Mouse (Mus musculus): Measurements from ENCODE around the gene Rnf182. TPM values are rescaled to one million over a fixed set of nuclear protein-coding genes. Genes with fewer than 3 reads are reported as not detected.

Rnf182 gene
- polyA plus RNA-seq, 1 experiment from 2014 or later: 5.2 TPM

DNA sequence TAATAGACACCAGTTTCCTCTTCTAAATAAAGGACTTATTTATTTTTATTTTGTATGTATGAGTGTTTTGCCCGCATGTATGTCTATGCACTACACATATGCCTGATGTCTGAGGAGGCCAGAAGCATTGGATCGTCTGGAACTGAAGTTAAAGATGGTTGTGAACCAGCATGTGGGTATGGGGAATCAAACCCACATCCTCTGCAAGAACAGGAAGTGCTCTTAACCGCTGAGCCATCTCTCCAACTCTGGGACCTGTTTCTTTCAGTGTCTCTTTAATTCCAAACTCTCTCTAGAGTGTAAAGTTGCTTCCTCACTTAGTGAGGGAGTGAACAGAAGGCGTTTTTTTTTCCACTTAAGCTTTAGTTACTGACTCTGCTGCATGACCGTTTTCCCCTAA lies 12.4 kb downstream of the Rnf182 start:
- no peak for ATAC-seq (ENCODE audit: insufficient read depth, low FRiP score, low TSS enrichment)
- no peaks in the 10 kb centered on the region for H3K27me3 ChIP-seq (ENCODE audit: control insufficient read depth, insufficient read depth, low read length)
- no peaks in the 10 kb centered on the region for H3K36me3 ChIP-seq (ENCODE audit: control insufficient read depth, insufficient read depth, low read length)
- H3K9me3 ChIP-seq (ENCODE audit: control insufficient read depth, low read length): no peaks in the 10 kb centered on the region
- 81% methylated on average over 5 of the region's 5 CpGs for WGBS
- DNase-seq (ENCODE audit: low spot score): no peak
- H3K9ac ChIP-seq (ENCODE audit: low read length): no peak overlapping the region
- H3K4me3 ChIP-seq (ENCODE audit: low read depth, low read length): no peak overlapping the region
- H3K27ac ChIP-seq (ENCODE audit: low read depth, low read length): no peak overlapping the region
- H3K4me2 ChIP-seq (ENCODE audit: low read depth): no peak overlapping the region
- H3K4me1 ChIP-seq (ENCODE audit: control insufficient read depth, insufficient read depth, low read length): no peaks in the 10 kb centered on the region

DNA sequence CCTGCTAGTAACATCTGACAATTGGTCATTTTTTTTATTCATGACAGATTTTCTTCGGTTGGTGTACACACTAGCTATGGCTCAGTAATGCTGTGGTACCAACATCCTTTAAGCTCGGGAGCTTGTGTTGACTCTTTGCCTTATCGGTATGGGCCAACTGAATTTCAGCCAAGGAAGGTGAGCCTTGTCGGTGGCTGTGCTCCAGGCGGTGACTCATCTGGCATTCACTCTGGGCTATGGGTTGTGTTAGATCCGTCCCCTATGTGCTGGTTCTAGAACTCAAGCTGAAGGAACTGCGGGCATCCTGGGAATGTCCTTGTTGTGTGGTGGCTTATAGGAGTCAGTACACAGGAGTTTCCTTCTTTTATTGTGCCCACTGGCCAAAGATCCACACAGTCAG lies 14.3 kb downstream of the Rnf182 start:
- H3K27me3 ChIP-seq (ENCODE audit: control insufficient read depth, insufficient read depth, low read length): no peaks in the 10 kb centered on the region
- H3K4me2 ChIP-seq (ENCODE audit: low read depth): no peak overlapping the region
- H3K27ac ChIP-seq (ENCODE audit: low read depth, low read length): no peak overlapping the region
- no peak overlapping the region for H3K9ac ChIP-seq (ENCODE audit: low read length)
- H3K9me3 ChIP-seq (ENCODE audit: control insufficient read depth, low read length): no peaks in the 10 kb centered on the region
- no peaks in the 10 kb centered on the region for H3K4me1 ChIP-seq (ENCODE audit: control insufficient read depth, insufficient read depth, low read length)
- H3K4me3 ChIP-seq (ENCODE audit: low read depth, low read length): no peak overlapping the region
- WGBS: 93% methylated on average over 7 of the region's 7 CpGs
- DNase-seq (ENCODE audit: low spot score) (no peak), ATAC-seq (ENCODE audit: insufficient read depth, low FRiP score, low TSS enrichment) (no peak)
- no peaks in the 10 kb centered on the region for H3K36me3 ChIP-seq (ENCODE audit: control insufficient read depth, insufficient read depth, low read length)

DNA sequence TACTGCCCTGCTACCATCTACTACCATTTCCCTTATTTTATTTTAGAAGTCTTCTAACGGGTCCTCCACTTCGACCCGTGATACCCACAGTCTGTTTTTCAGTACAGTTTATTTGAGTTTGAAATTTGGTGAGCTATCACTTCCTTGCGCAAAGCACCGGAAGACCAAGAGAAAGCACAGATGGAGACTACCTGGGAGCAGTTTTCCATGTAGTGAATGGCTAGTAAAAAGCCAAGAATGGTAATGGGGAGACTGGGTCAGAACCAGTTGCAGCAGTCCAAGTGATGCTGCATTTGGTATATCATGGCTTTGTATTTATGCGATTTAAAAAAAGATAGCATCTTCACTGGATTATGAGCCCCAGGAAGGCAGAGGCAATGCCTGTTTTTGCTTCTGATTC lies 15.8 kb downstream of the Rnf182 start:
- DNase-seq (ENCODE audit: low spot score) (no peak), ATAC-seq (ENCODE audit: insufficient read depth, low FRiP score, low TSS enrichment) (no peak)
- Histone ChIP-seq H3K4me2 (ENCODE audit: low read depth) (no peak overlapping the region), H3K36me3 (ENCODE audit: control insufficient read depth, insufficient read depth, low read length) (no peaks in the 10 kb centered on the region), H3K4me3 (ENCODE audit: low read depth, low read length) (no peak overlapping the region), H3K9ac (ENCODE audit: low read length) (no peak overlapping the region), H3K4me1 (ENCODE audit: control insufficient read depth, insufficient read depth, low read length) (no peaks in the 10 kb centered on the region), H3K27me3 (ENCODE audit: control insufficient read depth, insufficient read depth, low read length) (no peaks in the 10 kb centered on the region), H3K27ac (ENCODE audit: low read depth, low read length) (no peak overlapping the region), H3K9me3 (ENCODE audit: control insufficient read depth, low read length) (no peaks in the 10 kb centered on the region)
- 96% methylated on average over 6 of the region's 6 CpGs for WGBS

DNA sequence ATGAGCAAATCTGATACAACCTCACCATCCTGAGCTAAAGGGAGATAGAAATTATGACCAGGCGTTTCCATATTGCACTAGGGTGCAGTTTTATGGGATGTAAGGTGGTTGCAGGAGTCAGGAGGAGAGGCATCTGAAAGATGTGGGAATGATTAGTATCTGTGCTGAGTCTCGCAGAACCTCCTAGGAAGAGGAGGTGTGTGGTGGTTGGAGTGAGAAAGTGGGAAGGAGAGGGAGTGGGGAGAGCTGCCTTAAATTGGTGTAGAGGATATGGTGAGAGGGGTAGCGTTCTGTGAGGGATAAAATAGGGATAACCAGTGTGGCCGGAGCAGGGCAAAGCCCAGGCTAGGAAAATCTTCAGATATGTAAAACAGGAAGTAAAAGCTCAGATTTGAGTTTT lies 17.5 kb downstream of the Rnf182 start:
- H3K9ac ChIP-seq (ENCODE audit: low read length): no peak overlapping the region
- ATAC-seq (ENCODE audit: insufficient read depth, low FRiP score, low TSS enrichment) (no peak), DNase-seq (ENCODE audit: low spot score) (no peak)
- H3K4me1 ChIP-seq (ENCODE audit: control insufficient read depth, insufficient read depth, low read length): no peaks in the 10 kb centered on the region
- H3K4me2 ChIP-seq (ENCODE audit: low read depth): no peak overlapping the region
- no peaks in the 10 kb centered on the region for H3K27me3 ChIP-seq (ENCODE audit: control insufficient read depth, insufficient read depth, low read length)
- no peak overlapping the region for H3K4me3 ChIP-seq (ENCODE audit: low read depth, low read length)
- WGBS: 87% methylated on average over 4 of the region's 4 CpGs
- no peaks in the 10 kb centered on the region for H3K9me3 ChIP-seq (ENCODE audit: control insufficient read depth, low read length)
- H3K27ac ChIP-seq (ENCODE audit: low read depth, low read length): no peak overlapping the region
- H3K36me3 ChIP-seq (ENCODE audit: control insufficient read depth, insufficient read depth, low read length): no peaks in the 10 kb centered on the region

DNA sequence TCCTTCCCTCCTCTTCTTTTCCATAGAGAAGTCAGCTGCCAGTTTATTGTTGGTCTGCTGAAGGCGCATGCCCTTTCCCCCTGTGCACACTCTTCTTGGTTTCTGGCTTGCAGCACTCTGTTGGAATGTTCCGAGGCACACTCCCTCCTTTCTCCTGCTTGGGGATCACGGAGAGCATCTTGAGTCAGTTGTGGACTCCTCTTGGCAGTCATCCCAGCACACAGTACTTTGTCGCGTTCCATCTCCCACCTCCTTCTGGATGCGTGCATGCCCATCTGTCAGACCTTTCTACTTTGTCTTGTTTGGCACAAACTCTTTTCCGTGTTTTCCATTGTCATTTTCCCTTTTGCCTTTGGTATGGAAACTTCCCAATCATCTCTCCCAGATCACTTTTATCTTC lies 22.2 kb downstream of the Rnf182 start:
- 89% methylated on average over 7 of the region's 7 CpGs for WGBS
- Histone ChIP-seq H3K4me3 (ENCODE audit: low read depth, low read length) (no peak overlapping the region), H3K4me1 (ENCODE audit: control insufficient read depth, insufficient read depth, low read length) (no peaks in the 10 kb centered on the region), H3K4me2 (ENCODE audit: low read depth) (no peak overlapping the region), H3K36me3 (ENCODE audit: control insufficient read depth, insufficient read depth, low read length) (no peaks in the 10 kb centered on the region), H3K27me3 (ENCODE audit: control insufficient read depth, insufficient read depth, low read length) (no peaks in the 10 kb centered on the region), H3K9ac (ENCODE audit: low read length) (no peak overlapping the region), H3K27ac (ENCODE audit: low read depth, low read length) (no peak overlapping the region), H3K9me3 (ENCODE audit: control insufficient read depth, low read length) (no peaks in the 10 kb centered on the region)
- no peak for DNase-seq (ENCODE audit: low spot score)
- ATAC-seq (ENCODE audit: insufficient read depth, low FRiP score, low TSS enrichment): no peak

DNA sequence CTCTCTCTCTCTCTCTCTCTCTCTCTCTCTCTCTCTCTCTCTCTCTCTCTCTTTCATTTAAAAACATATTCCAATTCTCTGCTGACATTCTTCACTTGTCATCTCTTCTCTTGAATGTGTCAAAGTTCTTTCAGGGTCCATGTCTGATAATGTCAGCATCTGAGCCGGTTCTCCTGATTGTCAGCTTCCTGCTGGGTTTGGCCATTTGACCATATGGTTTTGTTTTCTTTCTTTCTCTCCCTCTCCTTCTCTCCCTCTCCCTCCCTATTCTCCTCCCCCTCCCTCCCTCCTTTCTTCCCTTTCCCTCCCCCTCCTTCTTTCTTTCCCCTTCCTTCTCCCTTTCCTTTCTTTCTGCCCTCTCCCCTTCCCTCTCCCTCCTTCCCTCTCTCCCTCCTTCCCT lies 29.5 kb downstream of the Rnf182 start:
- H3K27me3 ChIP-seq (ENCODE audit: control insufficient read depth, insufficient read depth, low read length): no peaks in the 10 kb centered on the region
- H3K4me1 ChIP-seq (ENCODE audit: control insufficient read depth, insufficient read depth, low read length): peaks cover 3% of the 10 kb centered on the region; the same call in 1 of the 2 replicates
- no peak overlapping the region for H3K27ac ChIP-seq (ENCODE audit: low read depth, low read length)
- WGBS: 40% methylated on average over 1 of the region's 1 CpGs
- H3K4me2 ChIP-seq (ENCODE audit: low read depth): no peak overlapping the region
- H3K4me3 ChIP-seq (ENCODE audit: low read depth, low read length): no peak overlapping the region
- no peak for ATAC-seq (ENCODE audit: insufficient read depth, low FRiP score, low TSS enrichment)
- no peak overlapping the region for H3K9ac ChIP-seq (ENCODE audit: low read length)
- H3K36me3 ChIP-seq (ENCODE audit: control insufficient read depth, insufficient read depth, low read length): no peaks in the 10 kb centered on the region
- no peak for DNase-seq (ENCODE audit: low spot score)
- H3K9me3 ChIP-seq (ENCODE audit: control insufficient read depth, low read length): no peaks in the 10 kb centered on the region

DNA sequence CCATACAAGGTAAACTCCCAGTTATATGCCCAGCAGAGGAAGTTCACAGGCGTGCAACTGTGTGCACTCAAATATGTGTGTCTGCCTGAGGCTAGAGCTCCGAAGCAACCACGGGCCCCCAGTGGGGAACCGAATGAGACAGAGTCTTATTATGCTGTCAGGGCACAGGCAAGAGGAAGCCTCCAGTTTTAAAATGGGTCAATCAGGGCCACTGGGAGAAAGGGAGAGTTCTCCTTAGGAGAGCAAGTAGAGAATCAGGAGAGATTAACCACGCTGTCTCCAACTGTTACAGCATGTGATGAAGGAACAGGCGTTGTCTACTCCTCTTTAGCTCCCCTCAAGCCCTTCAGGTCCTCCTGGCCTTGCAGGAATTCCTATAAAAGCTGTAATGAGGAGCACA lies 33.0 kb downstream of the Rnf182 start:
- H3K9ac ChIP-seq (ENCODE audit: low read length): no peak overlapping the region
- no peak overlapping the region for H3K4me2 ChIP-seq (ENCODE audit: low read depth)
- no peak for ATAC-seq (ENCODE audit: insufficient read depth, low FRiP score, low TSS enrichment)
- no peak overlapping the region for H3K4me3 ChIP-seq (ENCODE audit: low read depth, low read length)
- no peaks in the 10 kb centered on the region for H3K27me3 ChIP-seq (ENCODE audit: control insufficient read depth, insufficient read depth, low read length)
- no peak for DNase-seq (ENCODE audit: low spot score)
- peaks cover 9% of the 10 kb centered on the region for H3K4me1 ChIP-seq (ENCODE audit: control insufficient read depth, insufficient read depth, low read length)
- H3K36me3 ChIP-seq (ENCODE audit: control insufficient read depth, insufficient read depth, low read length): no peaks in the 10 kb centered on the region
- no peaks in the 10 kb centered on the region for H3K9me3 ChIP-seq (ENCODE audit: control insufficient read depth, low read length)
- 51% methylated on average over 6 of the region's 6 CpGs for WGBS
- H3K27ac ChIP-seq (ENCODE audit: low read depth, low read length): no peak overlapping the region

DNA sequence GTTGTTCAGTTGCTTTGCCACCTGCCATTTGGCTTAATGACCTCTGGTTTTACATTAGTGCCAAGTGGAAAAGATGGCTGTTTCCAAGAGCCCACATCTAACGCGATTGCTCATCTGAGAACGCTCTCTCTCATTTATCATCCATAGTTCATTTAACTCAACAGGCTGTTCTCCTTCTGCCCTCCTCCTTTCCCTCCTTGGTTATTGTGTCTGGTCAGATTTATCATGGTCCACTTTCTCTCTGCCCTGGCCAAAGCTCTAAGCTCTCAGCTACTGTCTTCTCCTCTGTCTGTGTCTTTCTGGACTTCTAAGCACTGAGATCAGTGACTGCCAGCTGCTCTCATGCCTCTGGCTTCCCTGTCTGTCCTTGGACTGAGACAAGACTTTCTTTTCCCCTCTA lies 35.8 kb downstream of the Rnf182 start:
- WGBS: 28% methylated on average over 3 of the region's 3 CpGs
- Histone ChIP-seq H3K4me1 (ENCODE audit: control insufficient read depth, insufficient read depth, low read length) (peaks cover 9% of the 10 kb centered on the region), H3K36me3 (ENCODE audit: control insufficient read depth, insufficient read depth, low read length) (no peaks in the 10 kb centered on the region), H3K9me3 (ENCODE audit: control insufficient read depth, low read length) (no peaks in the 10 kb centered on the region), H3K4me2 (ENCODE audit: low read depth) (no peak overlapping the region), H3K27me3 (ENCODE audit: control insufficient read depth, insufficient read depth, low read length) (no peaks in the 10 kb centered on the region), H3K27ac (ENCODE audit: low read depth, low read length) (no peak overlapping the region), H3K9ac (ENCODE audit: low read length) (no peak overlapping the region), H3K4me3 (ENCODE audit: low read depth, low read length) (no peak overlapping the region)
- DNase-seq (ENCODE audit: low spot score): no peak
- no peak for ATAC-seq (ENCODE audit: insufficient read depth, low FRiP score, low TSS enrichment)

DNA sequence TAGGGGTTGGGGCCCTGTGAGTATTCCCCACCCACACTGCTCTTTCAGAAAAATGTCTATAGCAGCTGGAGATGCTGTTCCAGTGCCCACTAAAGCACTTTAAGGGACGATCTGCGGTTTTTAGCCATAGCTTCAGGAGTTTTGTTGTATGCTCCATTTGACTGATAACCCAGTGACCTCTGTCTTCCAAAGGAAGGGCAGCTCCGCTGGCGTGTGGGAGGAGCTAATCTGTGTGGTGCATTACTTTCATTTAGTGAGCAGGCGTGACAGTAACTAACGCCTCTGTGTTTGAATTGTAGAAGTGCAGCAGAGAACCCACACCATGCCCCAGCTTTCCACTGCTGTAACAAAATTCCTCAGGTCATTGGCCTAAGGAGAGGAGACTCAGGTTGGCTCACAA lies 38.6 kb downstream of the Rnf182 start:
- no peaks in the 10 kb centered on the region for H3K36me3 ChIP-seq (ENCODE audit: control insufficient read depth, insufficient read depth, low read length)
- no peaks in the 10 kb centered on the region for H3K27me3 ChIP-seq (ENCODE audit: control insufficient read depth, insufficient read depth, low read length)
- ATAC-seq (ENCODE audit: insufficient read depth, low FRiP score, low TSS enrichment) (no peak), DNase-seq (ENCODE audit: low spot score) (no peak)
- H3K4me3 ChIP-seq (ENCODE audit: low read depth, low read length): no peak overlapping the region
- no peak overlapping the region for H3K4me2 ChIP-seq (ENCODE audit: low read depth)
- H3K27ac ChIP-seq (ENCODE audit: low read depth, low read length): no peak overlapping the region
- H3K9me3 ChIP-seq (ENCODE audit: control insufficient read depth, low read length): no peaks in the 10 kb centered on the region
- no peak overlapping the region for H3K9ac ChIP-seq (ENCODE audit: low read length)
- WGBS: 59% methylated on average over 6 of the region's 6 CpGs
- peaks cover 7% of the 10 kb centered on the region for H3K4me1 ChIP-seq (ENCODE audit: control insufficient read depth, insufficient read depth, low read length)

All from neural tube, embryonic 11.5 days (tissue).